Comparison of ENCODE assay signal across 17 mouse cellular contexts in the genomic region with DNA sequence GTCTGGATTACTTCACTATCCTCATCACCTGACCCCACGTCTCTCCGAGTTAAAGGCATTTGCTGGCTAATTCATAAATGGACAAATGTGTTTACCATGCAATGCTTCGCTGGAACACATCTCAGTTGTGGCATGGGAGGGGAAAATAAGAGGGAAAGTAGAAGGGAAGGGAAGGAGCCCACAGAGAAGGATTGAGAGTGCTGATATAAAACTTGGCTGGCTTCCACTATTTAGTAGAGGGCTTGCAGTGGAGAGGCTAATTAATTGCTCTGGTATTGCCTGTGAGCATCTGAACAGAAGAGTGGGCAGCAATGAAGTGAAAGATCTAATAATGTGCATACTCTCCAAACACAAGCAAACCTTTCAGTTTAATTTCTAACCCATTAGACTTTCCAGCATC. TPM values are rescaled to one million over a fixed set of nuclear protein-coding genes. Genes with fewer than 3 reads are reported as not detected.
DNase-seq lines count a peak whose midpoint lies in the region; ATAC-seq and TF ChIP-seq lines count a peak whose summit lies in the region.
"Had no signal": no experiment of that assay in that cellular context is flagged by ENCODE, and none has a peak within 500 bp of the region (broad histone marks: within the 10 kb centered on the region; RNA-seq: fewer than 3 reads in every experiment).

No protein-coding gene starts in this region.

- 0 out of 2 replicates have a peak, but pooled peaks cover 2% of the 10 kb centered on the region for H3K27me3 ChIP-seq in forebrain, embryonic 11.5 days (ENCODE audit: control insufficient read depth, insufficient read depth, low read length)
- H3K27me3 ChIP-seq in forebrain, postnatal 0 days (ENCODE audit: insufficient read depth, low read length): no peaks in the 10 kb centered on the region
- H3K27me3 ChIP-seq in lung, embryonic 15.5 days: no peaks in the 10 kb centered on the region
- peaks cover 6% of the 10 kb centered on the region; the same call in 1 of the 2 replicates for H3K27me3 ChIP-seq in embryonic facial prominence, embryonic 13.5 days
- no peaks in the 10 kb centered on the region for H3K27me3 ChIP-seq in limb, embryonic 15.5 days
- H3K27me3 ChIP-seq: heart, embryonic 12.5 days; liver, embryonic 15.5 days had no signal

- 64% methylated on average over 3 of the region's 3 CpGs for WGBS in forebrain, embryonic 11.5 days
- WGBS in forebrain, postnatal 0 days: 45% methylated on average over 3 of the region's 3 CpGs
- 36% methylated on average over 3 of the region's 3 CpGs for whole genome bisulfite sequencing in lung, embryonic 15.5 days
- WGBS in embryonic facial prominence, embryonic 13.5 days: 35% methylated on average over 3 of the region's 3 CpGs
- WGBS in limb, embryonic 15.5 days: 42% methylated on average over 3 of the region's 3 CpGs

- no peak for DNase-seq in forebrain, embryonic 11.5 days (ENCODE audit: low spot score)
- no peak for DNase-seq in forebrain, postnatal 0 days
- DNase-seq in lung, postnatal 36 days: no peak
- DNase-seq in adrenal gland, adult 8-10 months: no peak
- no peak for DNase-seq in adrenal gland, adult 18-20 months (ENCODE audit: low spot score in 2 of 2)
- DNase-seq: adrenal gland, adult 2 months; cerebellum, postnatal 25 days; kidney, adult 8-10 months; thymus, postnatal 25 days had no signal

- no peak overlapping the region for H3K27ac ChIP-seq in forebrain, embryonic 11.5 days (ENCODE audit: low read depth, low read length)
- H3K27ac ChIP-seq in forebrain, postnatal 0 days (ENCODE audit: low read depth, low read length): no peak overlapping the region
- 0 out of 2 replicates have a peak overlapping the region, but pooled peaks have one; percentile 19 for H3K27ac ChIP-seq in lung, embryonic 15.5 days
- peak overlapping the region; percentile 69; the same call in 1 of the 2 replicates for H3K27ac ChIP-seq in embryonic facial prominence, embryonic 13.5 days
- peak overlapping the region; percentile 59 for H3K27ac ChIP-seq in limb, embryonic 15.5 days
- H3K27ac ChIP-seq: liver, embryonic 15.5 days had no signal

- H3K4me2 ChIP-seq in forebrain, embryonic 11.5 days (ENCODE audit: low read depth, low read length, severe bottlenecking): no peak overlapping the region
- H3K4me2 ChIP-seq in forebrain, postnatal 0 days (ENCODE audit: low read depth): no peak overlapping the region
- H3K4me2 ChIP-seq in lung, embryonic 15.5 days: no peak overlapping the region
- no peak overlapping the region for H3K4me2 ChIP-seq in embryonic facial prominence, embryonic 13.5 days
- H3K4me2 ChIP-seq in limb, embryonic 15.5 days: no peak overlapping the region
- H3K4me2 ChIP-seq: heart, embryonic 12.5 days; liver, embryonic 15.5 days had no signal

- no peak overlapping the region for H3K9ac ChIP-seq in forebrain, embryonic 11.5 days (ENCODE audit: low read length)
- no peak overlapping the region for H3K9ac ChIP-seq in forebrain, postnatal 0 days
- H3K9ac ChIP-seq in lung, embryonic 15.5 days: no peak overlapping the region
- no peak overlapping the region for H3K9ac ChIP-seq in embryonic facial prominence, embryonic 13.5 days
- no peak overlapping the region for H3K9ac ChIP-seq in limb, embryonic 15.5 days
- H3K9ac ChIP-seq: heart, embryonic 12.5 days; liver, embryonic 15.5 days had no signal

- H3K4me3 ChIP-seq in forebrain, embryonic 11.5 days (ENCODE audit: low read depth, low read length): no peak overlapping the region
- no peak overlapping the region for H3K4me3 ChIP-seq in forebrain, postnatal 0 days (ENCODE audit: low read depth, low read length)
- no peak overlapping the region for H3K4me3 ChIP-seq in lung, embryonic 15.5 days
- no peak overlapping the region for H3K4me3 ChIP-seq in embryonic facial prominence, embryonic 13.5 days
- no peak overlapping the region for H3K4me3 ChIP-seq in limb, embryonic 15.5 days
- H3K4me3 ChIP-seq: heart, embryonic 12.5 days; liver, embryonic 15.5 days had no signal

- no peak for TF ChIP-seq CTCF in forebrain, postnatal 0 days (IDR thresholded peaks at IDR 0.05; ENCODE audit: low read depth)

- no peaks in the 10 kb centered on the region for H3K36me3 ChIP-seq in forebrain, embryonic 11.5 days (ENCODE audit: control insufficient read depth, insufficient read depth, low read length)
- no peaks in the 10 kb centered on the region for H3K36me3 ChIP-seq in forebrain, postnatal 0 days (ENCODE audit: insufficient read depth)
- no peaks in the 10 kb centered on the region for H3K36me3 ChIP-seq in lung, embryonic 15.5 days
- no peaks in the 10 kb centered on the region for H3K36me3 ChIP-seq in embryonic facial prominence, embryonic 13.5 days
- no peaks in the 10 kb centered on the region for H3K36me3 ChIP-seq in limb, embryonic 15.5 days
- H3K36me3 ChIP-seq: heart, embryonic 12.5 days; liver, embryonic 15.5 days had no signal

- H3K4me1 ChIP-seq in forebrain, embryonic 11.5 days (replicated peaks; ENCODE audit: control insufficient read depth, insufficient read depth, low read length): no peaks in the 10 kb centered on the region
- H3K4me1 ChIP-seq in forebrain, postnatal 0 days (ENCODE audit: insufficient read depth): no peaks in the 10 kb centered on the region
- H3K4me1 ChIP-seq in lung, embryonic 15.5 days: no peaks in the 10 kb centered on the region
- peaks cover 7% of the 10 kb centered on the region for H3K4me1 ChIP-seq in embryonic facial prominence, embryonic 13.5 days
- H3K4me1 ChIP-seq in limb, embryonic 15.5 days: no peaks in the 10 kb centered on the region
- H3K4me1 ChIP-seq: heart, embryonic 12.5 days; liver, embryonic 15.5 days had no signal

- ATAC-seq in forebrain, embryonic 11.5 days (replicated peaks; ENCODE audit: low FRiP score): peak; percentile 69; the same call in 1 of the 2 replicates
- ATAC-seq in forebrain, postnatal 0 days: no peak
- ATAC-seq in lung, embryonic 15.5 days (ENCODE audit: borderline replicate concordance, extremely low read depth, low FRiP score, low TSS enrichment): peak; percentile 55; the same call in 1 of the 2 replicates
- ATAC-seq in embryonic facial prominence, embryonic 13.5 days (ENCODE audit: insufficient number of reproducible peaks, insufficient read depth, low FRiP score, low TSS enrichment, low read depth): no peak
- ATAC-seq in limb, embryonic 15.5 days (ENCODE audit: insufficient number of reproducible peaks, low FRiP score, low TSS enrichment, low read depth): no peak

- H3K9me3 ChIP-seq in forebrain, embryonic 11.5 days (ENCODE audit: control insufficient read depth, low read length): no peaks in the 10 kb centered on the region
- H3K9me3 ChIP-seq in forebrain, postnatal 0 days (ENCODE audit: low read length): no peaks in the 10 kb centered on the region
- no peaks in the 10 kb centered on the region for H3K9me3 ChIP-seq in lung, embryonic 15.5 days
- H3K9me3 ChIP-seq in embryonic facial prominence, embryonic 13.5 days: no peaks in the 10 kb centered on the region
- no peaks in the 10 kb centered on the region for H3K9me3 ChIP-seq in limb, embryonic 15.5 days
- H3K9me3 ChIP-seq: heart, embryonic 12.5 days; liver, embryonic 15.5 days had no signal

RNA-seq across cellular contexts. Expression of a gene that starts 31.0 kb away (rescaled TPM):
- 1.0 and 1.1 TPM in 2 replicates for polyA plus RNA-seq in forebrain, embryonic 11.5 days (2014; fragmentation: Nextera tagmentation; extraction: Ambion mirVana)
- 1.2 and 1.3 TPM in 2 replicates for total RNA-seq in forebrain, postnatal 0 days (2014; rRNA removed)
- 0.62 and 0.77 TPM in 2 replicates for polyA plus RNA-seq in forebrain, postnatal 0 days (2015; fragmentation: Nextera tagmentation; extraction: Ambion mirVana)
- polyA plus RNA-seq in lung, embryonic 15.5 days (2015; fragmentation: Nextera tagmentation; extraction: Ambion mirVana): 9.8 and 11.8 TPM in 2 replicates
- 46.2 and 47.3 TPM in 2 replicates for polyA plus RNA-seq in embryonic facial prominence, embryonic 13.5 days (2015; fragmentation: Nextera tagmentation; extraction: Ambion mirVana)
- 93.8 and 114 TPM in 2 replicates for polyA plus RNA-seq in limb, embryonic 15.5 days (2015; fragmentation: Nextera tagmentation; extraction: Ambion mirVana)
- under 1 TPM in 3 of 4 experiments, not detected in 1; 0.15 to 0.16 (median 0.15) TPM for total RNA-seq in adrenal gland, adult 8-10 months (2022)
- under 1 TPM; 0.17 to 0.54 TPM for total RNA-seq in adrenal gland, adult 18-20 months (2021)
- total RNA-seq: hematopoietic stem cell, adult 5-6 weeks; left cerebral cortex, postnatal 36 days; megakaryocyte, adult 5-6 weeks had no signal

RNA-seq across cellular contexts. Expression of a gene that starts 49.0 kb away (rescaled TPM):
- 12.8 and 13.3 TPM in 2 replicates for polyA plus RNA-seq in forebrain, embryonic 11.5 days (2014; fragmentation: Nextera tagmentation; extraction: Ambion mirVana)
- 2.5 and 5.1 TPM in 2 replicates for total RNA-seq in forebrain, postnatal 0 days (2014; rRNA removed)
- 2.9 and 3.6 TPM in 2 replicates for polyA plus RNA-seq in forebrain, postnatal 0 days (2015; fragmentation: Nextera tagmentation; extraction: Ambion mirVana)
- 18.2 and 19.3 TPM in 2 replicates for polyA plus RNA-seq in lung, embryonic 15.5 days (2015; fragmentation: Nextera tagmentation; extraction: Ambion mirVana)
- polyA plus RNA-seq in embryonic facial prominence, embryonic 13.5 days (2015; fragmentation: Nextera tagmentation; extraction: Ambion mirVana): 28.8 and 35.8 TPM in 2 replicates
- 33.8 and 39.6 TPM in 2 replicates for polyA plus RNA-seq in limb, embryonic 15.5 days (2015; fragmentation: Nextera tagmentation; extraction: Ambion mirVana)
- 1 to 10 TPM in 2 of 4 experiments, under 1 TPM in 2; 0.87 to 1.8 (median 1.3) TPM for total RNA-seq in adrenal gland, adult 8-10 months (2022)
- total RNA-seq in adrenal gland, adult 18-20 months (2021): 1 to 10 TPM in 1 of 2 experiments, under 1 TPM in 1; 0.96 to 1.0 TPM

Comparison
In these comparisons a context has a peak if more than half of its experiments do, and no peak if none do; other contexts are left out.
1. ATAC-seq: peak in forebrain, embryonic 11.5 days (single experiment) and lung, embryonic 15.5 days (single experiment); none in forebrain, postnatal 0 days (single experiment), embryonic facial prominence, embryonic 13.5 days (single experiment) and limb, embryonic 15.5 days (single experiment).
2. H3K27ac ChIP-seq: peak in lung, embryonic 15.5 days (single experiment), embryonic facial prominence, embryonic 13.5 days (single experiment) and limb, embryonic 15.5 days (single experiment); none in forebrain, embryonic 11.5 days (single experiment) and forebrain, postnatal 0 days (single experiment).